Mouse (Mus musculus) liver, adult 2 months (tissue): ENCODE results near the gene Lonp1.

ENCODE experiments used
- CTCF ChIP-seq: fragments of 200-500 bp; IDR thresholded peaks from 2 replicates; pipeline ENCODE4 v1.5.1; 2011; ENCODE audit warnings: low read depth, low read length, control low read depth
- POLR2A ChIP-seq: fragments of 200-500 bp; IDR thresholded peaks from 2 replicates; pipeline ENCODE4 v1.6.1; 2011; ENCODE audit warnings: low read length, control low read depth; ENCODE audit not compliant: insufficient read depth; ENCODE audit errors: extremely low read depth

DNA sequence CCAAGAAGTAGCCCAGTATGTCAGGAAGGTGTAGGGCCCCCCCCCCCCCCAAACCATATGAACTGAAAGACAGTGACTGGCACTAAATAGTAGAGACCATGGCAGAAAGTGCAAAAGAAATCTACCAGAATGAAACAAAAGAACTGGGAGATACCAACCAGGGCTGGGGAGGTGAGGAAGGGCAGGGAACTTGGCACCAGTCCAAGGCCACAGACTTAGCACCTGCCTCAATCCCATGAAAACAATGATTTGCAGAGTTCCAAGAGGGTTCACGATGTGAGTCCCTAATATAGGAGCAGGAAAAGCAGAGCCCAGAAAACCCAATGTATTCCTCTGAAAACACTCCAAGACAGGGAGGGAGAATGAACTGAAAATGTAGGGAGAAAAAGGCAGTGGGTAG is 54.5 kb downstream of the Lonp1 start:
- TF ChIP-seq CTCF: no peak
- TF ChIP-seq POLR2A: no peak
